Mouse (Mus musculus) liver, adult 2 months (tissue): ENCODE data around the gene Cox20.

Source experiments
- CTCF ChIP-seq: fragments of 200-500 bp; IDR thresholded peaks from 2 replicates; pipeline ENCODE4 v1.5.1; 2011; ENCODE audit warnings: low read depth, low read length, control low read depth
- POLR2A ChIP-seq: fragments of 200-500 bp; IDR thresholded peaks from 2 replicates; pipeline ENCODE4 v1.6.1; 2011; ENCODE audit warnings: low read length, control low read depth; ENCODE audit not compliant: insufficient read depth; ENCODE audit errors: extremely low read depth

DNA sequence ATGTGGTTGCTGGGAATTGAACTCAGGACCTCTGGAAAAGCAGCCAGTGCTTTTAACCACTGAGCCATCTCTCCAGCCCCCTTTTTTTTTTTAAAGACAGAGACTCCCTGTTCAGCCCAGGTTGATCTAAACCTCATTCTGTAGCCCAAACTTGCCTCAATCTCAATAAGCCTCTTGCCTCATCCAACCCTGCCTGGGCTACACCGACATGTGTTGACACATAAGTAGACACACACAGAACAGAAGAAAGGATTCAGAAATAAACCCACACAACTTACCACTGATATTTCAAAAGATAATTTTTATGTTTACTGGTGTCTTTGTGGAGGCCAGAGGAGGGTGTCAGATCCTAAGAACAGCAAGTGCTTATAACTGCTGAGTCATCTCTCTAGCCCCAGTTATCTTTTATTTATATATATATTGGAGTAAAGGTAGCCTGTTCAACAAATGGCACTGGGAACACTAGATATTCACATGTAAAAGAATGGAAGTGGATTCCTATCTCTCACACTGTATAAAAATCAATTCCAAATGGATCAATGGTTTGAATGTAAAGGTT, 5.8 kb upstream of the Cox20 start:
- TF ChIP-seq POLR2A, result no peak
- no peak for TF ChIP-seq CTCF
